Mouse (Mus musculus): ENCODE results near the gene Cdh10. TPM values are rescaled to one million over a fixed set of nuclear protein-coding genes. Genes with fewer than 3 reads are reported as not detected.
A peak's percentile ranks its signal among the peaks of the same experiment; 100 is the strongest.

Cdh10 gene
- polyA plus RNA-seq (2017; shearing (Covaris generic)), result not detected

DNA sequence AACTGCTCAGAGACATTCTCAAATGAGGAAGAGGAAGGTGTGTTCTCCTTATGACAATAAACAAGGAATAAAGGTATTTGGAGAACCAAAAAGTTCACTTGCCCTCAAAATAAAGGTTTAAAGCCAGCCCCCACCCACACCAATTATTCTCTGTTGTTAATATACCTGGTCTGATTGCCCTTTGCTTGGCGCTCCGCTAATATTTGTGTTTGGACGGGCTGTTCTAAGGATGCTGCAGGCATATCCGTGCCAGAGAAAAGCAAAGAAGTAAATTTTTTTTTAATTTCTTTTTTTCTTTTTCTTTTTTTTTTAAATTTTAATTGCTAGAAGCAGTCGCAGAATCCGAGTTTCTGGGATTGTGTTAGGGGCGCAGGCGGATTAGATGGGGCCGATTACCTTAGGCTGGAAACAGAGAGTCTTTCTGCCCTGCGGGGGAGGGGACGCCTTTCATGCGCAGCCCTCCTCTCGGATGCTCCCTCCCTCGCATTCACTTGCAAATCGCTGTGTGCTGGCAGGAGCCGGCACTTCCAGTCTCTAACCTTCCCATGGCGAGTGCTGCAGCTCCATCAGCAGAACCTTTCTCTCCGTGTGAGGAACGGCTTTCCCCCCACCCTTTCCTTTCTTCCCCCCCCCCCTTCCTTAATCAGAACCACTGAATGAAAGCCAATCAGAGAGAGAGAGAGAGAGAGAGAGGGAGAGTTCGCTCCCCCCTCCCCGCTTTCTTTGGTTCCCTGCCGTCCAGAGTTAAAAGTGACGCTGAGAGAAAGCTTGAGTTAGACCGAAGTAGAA is at the start of gene Cdh10:
Gene Cdh10 (plus strand): TSS at position 763 of the 789 bp plus-strand sequence.
- ATAC-seq, result no peak

- no peak for ATAC-seq
Observed at GRCm38 (mm10) chr15:18809148-18809827, 9.5 kb upstream of the Cdh10 start.

DNA sequence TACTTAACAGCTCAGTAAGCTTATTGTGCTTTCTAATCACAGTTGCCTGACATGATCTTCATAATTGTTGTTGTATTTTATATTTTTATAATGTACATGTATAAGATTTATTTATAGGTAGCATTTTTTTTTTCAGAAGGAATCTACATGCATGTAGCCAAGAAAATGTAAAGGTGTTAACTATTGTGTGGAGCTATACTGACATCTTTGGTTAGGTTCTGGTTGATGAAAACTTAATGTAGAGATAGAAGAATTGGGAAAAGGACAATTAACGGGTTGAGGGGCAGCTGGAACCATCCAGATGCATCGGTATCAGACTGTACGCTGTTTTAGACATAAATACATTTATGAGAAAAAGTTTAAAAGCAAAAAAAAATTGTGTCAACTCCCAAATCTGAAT is 1.0 kb upstream of the Cdh10 start:
- no peak for ATAC-seq

DNA sequence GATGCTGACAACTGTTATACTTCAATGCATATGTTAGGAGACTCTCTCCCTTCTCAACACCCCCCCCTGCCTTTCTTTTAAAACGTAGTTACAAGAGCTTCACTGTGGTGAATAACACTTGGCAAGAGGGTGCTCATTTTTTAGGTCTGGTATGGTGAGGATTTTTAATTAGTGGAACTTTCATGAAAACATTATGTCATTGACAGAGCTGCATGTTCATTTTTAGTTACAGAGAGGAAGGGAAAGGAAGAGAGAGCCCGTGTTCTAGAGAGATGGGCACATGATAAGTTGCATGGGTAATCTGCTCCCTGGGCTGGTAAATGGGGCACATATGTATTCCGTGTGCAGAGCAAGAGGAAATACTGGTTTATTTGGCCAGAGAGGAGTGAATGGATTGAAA is 1.5 kb downstream of the Cdh10 start:
- ATAC-seq, result no peak

DNA sequence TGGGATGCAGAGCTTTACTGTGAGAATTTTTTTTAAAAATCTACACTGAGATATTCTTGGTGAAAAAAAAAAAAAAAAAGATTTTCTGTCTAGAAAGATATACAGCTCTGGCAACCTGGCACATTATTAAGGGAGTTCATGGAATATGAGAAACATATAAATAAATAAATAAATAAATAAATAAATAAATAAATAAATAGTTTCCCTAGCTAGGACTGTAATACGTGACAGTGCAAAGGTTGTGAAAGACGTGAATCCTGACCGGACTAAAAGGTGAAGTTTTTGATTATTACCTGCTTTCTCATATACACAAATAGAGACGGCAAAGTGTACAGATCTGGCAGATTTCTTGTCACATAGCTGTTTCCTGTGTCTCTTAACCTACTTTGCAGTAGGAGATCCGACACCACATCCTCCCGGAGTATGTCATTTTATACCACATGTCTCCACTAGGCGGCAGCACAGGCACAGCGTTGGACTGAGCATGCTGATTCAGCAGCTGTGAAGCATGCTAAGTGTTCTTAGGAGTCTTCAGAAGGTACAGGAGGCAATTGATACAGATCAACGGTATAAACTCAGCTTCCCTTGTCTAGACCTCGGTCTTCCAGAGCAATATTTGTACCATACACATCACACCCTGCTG is 2.5 kb downstream of the Cdh10 start:
- ATAC-seq, result peak; percentile 85

DNA sequence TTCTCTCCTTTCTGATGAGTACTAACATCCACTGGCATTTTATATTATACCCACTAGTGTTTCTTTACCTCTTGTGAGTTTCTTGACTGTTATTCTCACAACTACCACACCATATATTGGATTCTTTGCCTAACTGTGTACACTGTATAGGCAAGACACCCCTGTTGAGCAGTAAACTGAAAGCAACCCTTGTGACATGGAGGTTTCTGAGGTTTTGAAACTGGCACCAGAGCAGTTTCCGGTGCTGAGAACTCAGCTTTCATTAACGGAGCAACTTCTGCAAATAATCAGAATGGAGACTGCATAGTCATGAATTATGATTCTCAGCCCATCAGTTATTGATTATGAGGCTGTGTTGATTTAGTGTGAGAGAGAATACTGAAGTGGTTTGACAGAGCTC is 4.7 kb downstream of the Cdh10 start:
- peak; percentile 44 for ATAC-seq

DNA sequence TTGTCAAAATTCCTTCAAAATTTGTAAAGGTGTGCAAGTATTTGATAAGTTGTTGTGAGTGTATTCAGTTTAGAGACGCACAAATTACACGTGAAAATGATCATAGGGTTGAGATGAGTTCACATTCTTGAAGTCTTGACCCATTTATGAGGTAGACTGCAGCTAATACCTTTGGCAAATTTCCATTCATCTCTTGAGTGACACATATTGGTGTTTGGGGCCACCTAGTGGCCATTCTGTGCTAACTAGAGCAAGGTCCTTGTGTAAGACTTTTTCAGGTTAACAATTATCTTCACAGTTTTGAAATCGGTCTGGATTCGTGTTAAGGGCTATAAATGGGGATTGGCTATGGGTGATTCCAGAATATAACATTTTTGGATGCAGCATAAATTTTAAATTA is 13.5 kb downstream of the Cdh10 start:
- ATAC-seq, result peak; percentile 77

DNA sequence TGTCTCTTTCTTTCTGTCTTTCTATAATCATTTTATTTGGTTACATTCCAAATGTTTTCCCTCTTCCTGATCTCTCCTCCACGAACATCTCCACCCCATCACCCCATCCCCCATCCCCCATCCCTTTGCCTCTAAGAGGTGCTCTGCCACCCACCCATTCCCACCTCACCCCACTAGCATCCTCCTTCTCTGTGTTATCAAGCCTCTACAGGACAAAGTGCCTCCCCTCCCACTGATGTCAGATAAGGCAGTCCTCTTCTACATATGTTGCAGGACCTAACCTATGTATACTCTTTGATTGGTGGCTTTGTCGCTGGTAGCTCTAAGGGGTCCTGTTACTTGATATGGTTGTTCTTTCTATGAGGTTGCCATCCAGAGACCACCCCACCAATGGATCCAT is 23.0 kb downstream of the Cdh10 start:
- no peak for ATAC-seq

DNA sequence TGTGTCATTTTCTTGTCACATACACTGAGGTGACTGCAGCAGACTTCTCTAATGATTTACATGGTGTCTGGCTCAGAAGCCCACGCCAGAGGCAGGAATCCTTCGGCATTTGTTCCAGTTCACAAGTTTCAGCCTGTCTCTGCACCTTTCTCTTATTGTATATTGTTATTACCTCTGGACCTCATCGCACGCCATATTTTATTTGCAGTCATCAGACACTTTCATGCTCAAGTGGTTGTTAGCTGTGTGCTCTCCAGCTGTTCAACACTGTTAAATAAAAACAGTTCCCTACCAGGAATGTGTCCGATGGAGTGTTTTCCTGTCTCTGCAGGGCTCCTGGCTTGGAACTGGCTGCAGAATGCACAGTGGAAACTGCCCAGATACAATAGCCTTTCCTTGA is 26.1 kb downstream of the Cdh10 start:
- ATAC-seq, result no peak

GRCm38 (mm10) chr15:18850497-18850896 is 31.8 kb downstream of the Cdh10 start:
- ATAC-seq, result no peak

- ATAC-seq, result no peak
Observed at GRCm38 (mm10) chr15:18858135-18858534, 39.4 kb downstream of the Cdh10 start.

DNA sequence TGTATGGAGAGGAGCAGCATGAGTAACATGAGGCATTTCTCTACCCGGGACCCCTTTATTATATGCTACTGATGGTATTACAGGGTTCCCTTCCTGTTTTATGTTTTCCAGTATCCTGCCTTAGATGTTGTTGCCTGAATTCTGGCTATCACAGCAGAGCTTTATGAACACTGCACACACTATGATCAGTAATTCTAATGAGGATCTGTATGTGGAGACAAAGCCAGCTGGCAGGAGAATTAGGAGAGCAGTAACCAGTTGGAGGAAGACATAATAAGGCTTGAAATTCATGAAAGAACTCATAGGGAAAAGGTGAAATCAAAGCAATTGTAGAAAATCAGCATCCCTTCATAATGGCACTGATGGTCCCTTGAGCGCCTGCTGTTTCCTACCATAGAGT is 51.1 kb downstream of the Cdh10 start:
- no peak for ATAC-seq

GRCm38 (mm10) chr15:18881467-18881866 is 62.7 kb downstream of the Cdh10 start:
- no peak for ATAC-seq

- no peak for ATAC-seq
Observed at GRCm38 (mm10) chr15:18886673-18887072, 67.9 kb downstream of the Cdh10 start.

GRCm38 (mm10) chr15:18888912-18889311 is 70.2 kb downstream of the Cdh10 start:
- no peak for ATAC-seq

GRCm38 (mm10) chr15:18890358-18890757 is 71.6 kb downstream of the Cdh10 start:
- no peak for ATAC-seq

- ATAC-seq, result no peak
Observed at GRCm38 (mm10) chr15:18900776-18901175, 82.0 kb downstream of the Cdh10 start.

DNA sequence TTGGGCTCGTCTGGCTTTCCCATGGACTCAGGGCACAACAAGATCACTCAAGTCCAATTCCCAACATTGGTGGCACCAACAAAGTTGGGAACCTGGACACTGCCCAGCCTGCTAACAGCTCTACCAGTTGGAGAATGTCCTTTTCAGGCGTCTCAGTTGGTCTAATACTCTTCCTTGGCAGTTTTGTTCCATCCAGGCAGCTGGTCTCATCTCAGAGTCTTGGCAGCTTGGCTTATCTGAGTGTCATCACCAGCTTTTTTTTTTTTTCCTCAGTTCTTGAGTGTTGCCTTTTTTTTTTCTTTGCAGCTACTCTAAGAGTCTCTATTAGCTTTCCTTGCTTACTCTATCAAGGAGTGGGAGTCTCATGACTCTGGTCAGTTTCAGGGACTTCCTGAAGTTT is 85.4 kb downstream of the Cdh10 start:
- ATAC-seq, result no peak

DNA sequence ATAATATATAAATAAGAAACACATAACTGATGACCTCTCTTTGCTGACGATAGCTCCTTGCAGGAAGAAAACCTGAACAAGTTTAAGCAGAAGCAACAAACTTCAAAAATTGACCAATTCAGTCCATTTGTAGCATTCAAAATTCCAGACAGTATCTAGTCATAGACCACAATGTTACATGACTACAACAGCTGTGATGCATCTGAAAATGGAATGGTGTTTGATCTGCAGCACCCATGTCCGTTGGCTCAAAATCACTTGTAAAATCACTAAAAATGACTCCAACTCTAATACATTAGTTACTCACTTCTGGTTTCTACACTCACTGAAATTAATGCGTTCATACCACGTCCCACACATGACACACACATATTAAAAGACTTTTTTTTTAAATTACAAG is 91.9 kb downstream of the Cdh10 start:
- ATAC-seq, result no peak

- ATAC-seq, result no peak
Observed at GRCm38 (mm10) chr15:18925392-18926117, 106.8 kb downstream of the Cdh10 start.

DNA sequence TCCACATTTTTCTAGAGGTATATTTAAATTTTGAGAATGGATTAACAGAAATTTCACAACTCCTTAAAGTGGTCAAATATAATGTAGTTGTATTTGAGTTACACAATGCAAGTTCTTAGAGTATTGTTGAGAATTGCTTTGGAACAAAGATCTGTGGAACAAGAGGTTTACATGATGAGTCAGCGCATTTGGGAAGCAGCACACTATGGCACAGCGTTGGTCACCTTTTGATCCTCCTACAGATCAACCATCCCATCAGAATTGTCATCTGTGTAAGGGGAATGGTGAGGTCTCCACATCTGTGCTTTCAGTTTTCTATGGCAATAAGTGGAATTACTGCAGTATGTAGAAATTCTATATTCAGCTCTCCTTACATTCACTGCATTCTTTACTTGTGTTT is 108.2 kb downstream of the Cdh10 start:
- no peak for ATAC-seq

- ATAC-seq, result no peak
Observed at GRCm38 (mm10) chr15:18952266-18952665, 133.5 kb downstream of the Cdh10 start.

DNA sequence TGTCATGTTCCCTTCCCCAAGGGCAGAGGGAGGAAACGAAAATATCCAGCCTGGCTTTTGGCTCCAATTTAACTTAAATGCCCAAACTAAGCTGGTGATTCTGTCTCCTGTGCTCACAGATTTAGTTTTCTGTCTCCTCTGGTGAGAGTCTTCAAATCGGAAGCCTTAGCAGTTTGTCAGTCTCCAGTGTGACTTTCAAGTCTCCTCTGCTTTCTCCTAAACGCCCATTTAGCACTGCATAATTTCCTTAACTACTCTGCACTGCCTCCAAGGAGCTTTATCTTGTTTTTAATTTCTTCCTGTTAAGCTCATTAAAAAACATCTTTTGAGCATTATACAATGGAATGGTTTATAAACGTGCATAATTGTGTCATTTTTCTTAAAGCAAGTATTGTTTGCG is 156.3 kb downstream of the Cdh10 start:
- ATAC-seq, result no peak
